Mouse (Mus musculus): Measurements from ENCODE around the gene A830031A19Rik. TPM values are rescaled to one million over a fixed set of nuclear protein-coding genes. Genes with fewer than 3 reads are reported as not detected.
A peak's percentile ranks its signal among the peaks of the same experiment; 100 is the strongest.

The A830031A19Rik gene
- polyA plus RNA-seq, 1 experiment: not detected

- Histone ChIP-seq H3K4me3 (ENCODE audit: low read depth, low read length) (peak overlapping the region; percentile 40), H3K4me1 (ENCODE audit: control insufficient read depth, insufficient read depth, low read length) (peaks cover 2% of the 10 kb centered on the region), H3K9ac (ENCODE audit: low read depth, poor library complexity, severe bottlenecking) (peak overlapping the region; percentile 36), H3K27me3 (ENCODE audit: control insufficient read depth, insufficient read depth, low read length, poor library complexity, severe bottlenecking) (peaks cover 41% of the 10 kb centered on the region), H3K27ac (ENCODE audit: insufficient read depth, low read length) (no peak overlapping the region), H3K9me3 (replicated peaks; ENCODE audit: control insufficient read depth, insufficient read depth, low read length, poor library complexity, severe bottlenecking) (no peaks in the 10 kb centered on the region), H3K36me3 (ENCODE audit: control insufficient read depth, insufficient read depth, low read length, poor library complexity, severe bottlenecking) (no peaks in the 10 kb centered on the region)
- no peak for TF ChIP-seq EP300 (IDR thresholded peaks at IDR 0.05; ENCODE audit: insufficient read depth, low read depth, low read length)
- no peak for TF ChIP-seq POLR2A (IDR thresholded peaks at IDR 0.05; ENCODE audit: insufficient read depth, low read length)
- no peak for TF ChIP-seq CTCF (IDR thresholded peaks at IDR 0.05; ENCODE audit: low read depth, low read length)
Observed at GRCm38 (mm10) chr11:24076821-24077730, 2.2 kb upstream of the A830031A19Rik start.

DNA sequence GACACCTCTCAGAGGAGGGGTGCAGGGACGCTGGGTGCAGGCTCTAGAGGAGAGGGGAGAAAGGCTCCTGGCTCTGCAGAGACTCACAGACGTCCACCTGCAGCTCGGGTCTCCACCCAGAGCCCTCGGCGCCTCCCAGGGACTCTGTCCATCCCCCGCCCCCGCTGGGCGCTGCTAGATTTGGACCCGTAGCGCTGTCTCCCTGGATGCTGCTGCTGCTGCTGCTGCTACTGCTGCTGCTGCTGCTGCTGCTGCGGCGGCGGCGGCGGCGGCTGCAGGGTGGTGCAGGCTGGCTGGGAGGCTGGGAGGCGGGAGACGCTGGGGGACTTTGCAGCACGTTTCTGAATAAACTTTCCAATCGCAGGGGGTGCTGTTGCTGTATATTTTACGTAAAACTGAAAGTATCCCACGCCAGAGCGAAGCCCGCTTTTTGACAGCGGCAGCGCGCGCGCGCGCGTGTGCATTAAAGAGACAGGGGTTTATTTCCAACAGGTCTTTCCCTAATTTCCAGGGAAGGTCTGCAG is 1.3 kb upstream of the A830031A19Rik start:
- Histone ChIP-seq H3K36me3 (ENCODE audit: control insufficient read depth, insufficient read depth, low read length, poor library complexity, severe bottlenecking) (no peaks in the 10 kb centered on the region), H3K9me3 (replicated peaks; ENCODE audit: control insufficient read depth, insufficient read depth, low read length, poor library complexity, severe bottlenecking) (no peaks in the 10 kb centered on the region), H3K27ac (ENCODE audit: insufficient read depth, low read length) (no peak overlapping the region), H3K27me3 (ENCODE audit: control insufficient read depth, insufficient read depth, low read length, poor library complexity, severe bottlenecking) (peaks cover 41% of the 10 kb centered on the region), H3K4me1 (ENCODE audit: control insufficient read depth, insufficient read depth, low read length) (peaks cover 2% of the 10 kb centered on the region), H3K9ac (ENCODE audit: low read depth, poor library complexity, severe bottlenecking) (peak overlapping the region; percentile 36; the same call in 1 of the 2 replicates), H3K4me3 (ENCODE audit: low read depth, low read length) (peak overlapping the region; percentile 40)
- no peak for TF ChIP-seq POLR2A (IDR thresholded peaks at IDR 0.05; ENCODE audit: insufficient read depth, low read length)

GRCm38 (mm10) chr11:24075486-24076126 is 752 bp upstream of the A830031A19Rik start:
- peaks cover 39% of the 10 kb centered on the region for H3K27me3 ChIP-seq (ENCODE audit: control insufficient read depth, insufficient read depth, low read length, poor library complexity, severe bottlenecking)
- H3K9me3 ChIP-seq (replicated peaks; ENCODE audit: control insufficient read depth, insufficient read depth, low read length, poor library complexity, severe bottlenecking): no peaks in the 10 kb centered on the region
- peak overlapping the region; percentile 40 for H3K4me3 ChIP-seq (ENCODE audit: low read depth, low read length)
- H3K27ac ChIP-seq (ENCODE audit: insufficient read depth, low read length): no peak overlapping the region
- H3K36me3 ChIP-seq (ENCODE audit: control insufficient read depth, insufficient read depth, low read length, poor library complexity, severe bottlenecking): no peaks in the 10 kb centered on the region
- H3K9ac ChIP-seq (ENCODE audit: low read depth, poor library complexity, severe bottlenecking): no peak overlapping the region; the same call in 1 of the 2 replicates
- TF ChIP-seq POLR2A (IDR thresholded peaks at IDR 0.05; ENCODE audit: insufficient read depth, low read length) (no peak), EP300 (IDR thresholded peaks at IDR 0.05; ENCODE audit: insufficient read depth, low read depth, low read length) (no peak), CTCF (IDR thresholded peaks at IDR 0.05; ENCODE audit: low read depth, low read length) (no peak)
- H3K4me1 ChIP-seq (ENCODE audit: control insufficient read depth, insufficient read depth, low read length): peaks cover 2% of the 10 kb centered on the region

GRCm38 (mm10) chr11:24074021-24074591 is 748 bp downstream of the A830031A19Rik start:
- Histone ChIP-seq H3K9me3 (replicated peaks; ENCODE audit: control insufficient read depth, insufficient read depth, low read length, poor library complexity, severe bottlenecking) (no peaks in the 10 kb centered on the region), H3K27ac (ENCODE audit: insufficient read depth, low read length) (no peak overlapping the region), H3K4me3 (ENCODE audit: low read depth, low read length) (no peak overlapping the region), H3K4me1 (ENCODE audit: control insufficient read depth, insufficient read depth, low read length) (no peaks in the 10 kb centered on the region), H3K27me3 (ENCODE audit: control insufficient read depth, insufficient read depth, low read length, poor library complexity, severe bottlenecking) (peaks cover 28% of the 10 kb centered on the region), H3K9ac (ENCODE audit: low read depth, poor library complexity, severe bottlenecking) (no peak overlapping the region), H3K36me3 (ENCODE audit: control insufficient read depth, insufficient read depth, low read length, poor library complexity, severe bottlenecking) (no peaks in the 10 kb centered on the region)
- TF ChIP-seq POLR2A (IDR thresholded peaks at IDR 0.05; ENCODE audit: insufficient read depth, low read length): no peak
- TF ChIP-seq CTCF (IDR thresholded peaks at IDR 0.05; ENCODE audit: low read depth, low read length): no peak
- no peak for TF ChIP-seq EP300 (IDR thresholded peaks at IDR 0.05; ENCODE audit: insufficient read depth, low read depth, low read length)

GRCm38 (mm10) chr11:24065313-24065712 is 9.5 kb downstream of the A830031A19Rik start:
- H3K36me3 ChIP-seq (ENCODE audit: control insufficient read depth, insufficient read depth, low read length, poor library complexity, severe bottlenecking): no peaks in the 10 kb centered on the region
- no peaks in the 10 kb centered on the region for H3K9me3 ChIP-seq (replicated peaks; ENCODE audit: control insufficient read depth, insufficient read depth, low read length, poor library complexity, severe bottlenecking)
- no peak overlapping the region for H3K4me3 ChIP-seq (ENCODE audit: low read depth, low read length)
- H3K9ac ChIP-seq (ENCODE audit: low read depth, poor library complexity, severe bottlenecking): no peak overlapping the region
- H3K27ac ChIP-seq (ENCODE audit: insufficient read depth, low read length): no peak overlapping the region
- H3K27me3 ChIP-seq (ENCODE audit: control insufficient read depth, insufficient read depth, low read length, poor library complexity, severe bottlenecking): peaks cover 4% of the 10 kb centered on the region
- peaks cover 2% of the 10 kb centered on the region for H3K4me1 ChIP-seq (ENCODE audit: control insufficient read depth, insufficient read depth, low read length)
- TF ChIP-seq POLR2A (IDR thresholded peaks at IDR 0.05; ENCODE audit: insufficient read depth, low read length) (no peak), CTCF (IDR thresholded peaks at IDR 0.05; ENCODE audit: low read depth, low read length) (no peak), EP300 (IDR thresholded peaks at IDR 0.05; ENCODE audit: insufficient read depth, low read depth, low read length) (no peak)

All from ES-Bruce4 (cell line).